Mouse (Mus musculus): ENCODE results near the gene Tsc22d4. TPM values are rescaled to one million over a fixed set of nuclear protein-coding genes. Genes with fewer than 3 reads are reported as not detected.

Gene Tsc22d4
- polyA plus RNA-seq, 1 experiment from 2014 or later = 72.8 TPM

GRCm38 (mm10) chr5:137796606-137797005 is 51.1 kb downstream of the Tsc22d4 start:
- no peak overlapping the region for H3K27ac ChIP-seq
- no peaks in the 10 kb centered on the region for H3K9me3 ChIP-seq (ENCODE audit: control insufficient read depth, low read length)
- DNase-seq (ENCODE audit: low spot score) (no peak), ATAC-seq (ENCODE audit: low FRiP score) (no peak)
- H3K27me3 ChIP-seq (ENCODE audit: control insufficient read depth, insufficient read depth, low read length) = no peaks in the 10 kb centered on the region
- H3K4me2 ChIP-seq (replicated peaks) = no peak overlapping the region
- H3K4me3 ChIP-seq (replicated peaks; ENCODE audit: low read length) = no peak overlapping the region
- H3K9ac ChIP-seq = no peak overlapping the region
- H3K36me3 ChIP-seq (replicated peaks; ENCODE audit: control insufficient read depth, insufficient read depth) = no peaks in the 10 kb centered on the region
- WGBS = 87% methylated on average over 3 of the region's 3 CpGs
- no peaks in the 10 kb centered on the region for H3K4me1 ChIP-seq (replicated peaks; ENCODE audit: control insufficient read depth, insufficient read depth, low read length)

DNA sequence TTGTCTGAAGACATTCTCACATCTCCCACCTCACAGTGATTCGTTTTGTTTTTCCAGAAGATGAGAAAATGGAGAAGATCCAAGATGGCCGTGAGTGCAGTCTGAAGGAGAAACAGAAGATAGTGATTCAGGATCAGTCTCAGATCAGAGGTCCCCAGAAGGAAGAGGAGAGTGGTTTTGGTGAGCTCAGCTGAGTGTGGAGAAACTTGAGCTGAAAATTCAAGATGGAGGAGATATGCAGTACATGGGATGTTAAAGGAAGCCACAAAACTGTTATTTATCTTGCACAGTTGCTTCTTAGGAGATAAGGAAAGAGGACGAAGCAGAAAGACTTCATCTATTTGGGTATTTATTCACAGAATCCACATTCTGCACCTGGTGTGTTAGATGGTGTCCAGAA is 55.4 kb downstream of the Tsc22d4 start:
- H3K27me3 ChIP-seq (ENCODE audit: control insufficient read depth, insufficient read depth, low read length) = no peaks in the 10 kb centered on the region
- H3K4me3 ChIP-seq (replicated peaks; ENCODE audit: low read length) = no peak overlapping the region
- no peaks in the 10 kb centered on the region for H3K4me1 ChIP-seq (replicated peaks; ENCODE audit: control insufficient read depth, insufficient read depth, low read length)
- H3K4me2 ChIP-seq (replicated peaks) = no peak overlapping the region
- no peak for ATAC-seq (ENCODE audit: low FRiP score)
- H3K9me3 ChIP-seq (ENCODE audit: control insufficient read depth, low read length) = no peaks in the 10 kb centered on the region
- H3K9ac ChIP-seq = no peak overlapping the region
- no peak for DNase-seq (ENCODE audit: low spot score)
- H3K27ac ChIP-seq = no peak overlapping the region
- WGBS = 86% methylated on average over 3 of the region's 3 CpGs
- H3K36me3 ChIP-seq (replicated peaks; ENCODE audit: control insufficient read depth, insufficient read depth) = no peaks in the 10 kb centered on the region

- DNase-seq (ENCODE audit: low spot score) (no peak), ATAC-seq (ENCODE audit: low FRiP score) (no peak)
- no peak overlapping the region for H3K9ac ChIP-seq
- H3K4me1 ChIP-seq (replicated peaks; ENCODE audit: control insufficient read depth, insufficient read depth, low read length) = no peaks in the 10 kb centered on the region
- 83% methylated on average over 1 of the region's 1 CpGs for WGBS
- no peaks in the 10 kb centered on the region for H3K27me3 ChIP-seq (ENCODE audit: control insufficient read depth, insufficient read depth, low read length)
- H3K36me3 ChIP-seq (replicated peaks; ENCODE audit: control insufficient read depth, insufficient read depth) = no peaks in the 10 kb centered on the region
- H3K4me2 ChIP-seq (replicated peaks) = no peak overlapping the region
- no peaks in the 10 kb centered on the region for H3K9me3 ChIP-seq (ENCODE audit: control insufficient read depth, low read length)
- H3K27ac ChIP-seq = no peak overlapping the region
- H3K4me3 ChIP-seq (replicated peaks; ENCODE audit: low read length) = no peak overlapping the region
These were observed 60.6 kb downstream of the Tsc22d4 start for GRCm38 (mm10) chr5:137806158-137806557.

DNA sequence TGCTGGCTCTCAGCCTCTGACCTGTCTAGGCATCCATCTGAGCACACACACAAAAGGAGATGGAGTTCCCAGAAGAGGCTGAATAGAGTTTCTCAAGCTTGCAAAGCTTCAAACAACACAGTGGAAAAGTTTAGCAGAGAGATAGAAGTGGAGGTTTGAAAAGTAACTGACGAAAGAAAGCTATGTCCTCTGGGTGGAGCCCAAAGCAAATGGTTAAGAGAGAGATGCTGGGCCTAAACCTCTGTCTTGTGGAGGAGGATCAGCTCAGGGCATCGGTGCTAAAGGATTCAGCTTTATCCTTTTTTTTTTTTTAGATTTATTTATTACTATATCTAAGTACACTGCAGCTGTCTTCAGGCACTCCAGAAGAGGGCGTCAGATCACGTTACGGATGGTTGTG is 62.8 kb downstream of the Tsc22d4 start:
- no peaks in the 10 kb centered on the region for H3K9me3 ChIP-seq (ENCODE audit: control insufficient read depth, low read length)
- DNase-seq (ENCODE audit: low spot score) (no peak), ATAC-seq (ENCODE audit: low FRiP score) (no peak)
- no peak overlapping the region for H3K9ac ChIP-seq
- no peak overlapping the region for H3K4me3 ChIP-seq (replicated peaks; ENCODE audit: low read length)
- H3K4me1 ChIP-seq (replicated peaks; ENCODE audit: control insufficient read depth, insufficient read depth, low read length) = no peaks in the 10 kb centered on the region
- H3K4me2 ChIP-seq (replicated peaks) = no peak overlapping the region
- no peaks in the 10 kb centered on the region for H3K27me3 ChIP-seq (ENCODE audit: control insufficient read depth, insufficient read depth, low read length)
- 83% methylated on average over 5 of the region's 5 CpGs for WGBS
- no peak overlapping the region for H3K27ac ChIP-seq
- no peaks in the 10 kb centered on the region for H3K36me3 ChIP-seq (replicated peaks; ENCODE audit: control insufficient read depth, insufficient read depth)

DNA sequence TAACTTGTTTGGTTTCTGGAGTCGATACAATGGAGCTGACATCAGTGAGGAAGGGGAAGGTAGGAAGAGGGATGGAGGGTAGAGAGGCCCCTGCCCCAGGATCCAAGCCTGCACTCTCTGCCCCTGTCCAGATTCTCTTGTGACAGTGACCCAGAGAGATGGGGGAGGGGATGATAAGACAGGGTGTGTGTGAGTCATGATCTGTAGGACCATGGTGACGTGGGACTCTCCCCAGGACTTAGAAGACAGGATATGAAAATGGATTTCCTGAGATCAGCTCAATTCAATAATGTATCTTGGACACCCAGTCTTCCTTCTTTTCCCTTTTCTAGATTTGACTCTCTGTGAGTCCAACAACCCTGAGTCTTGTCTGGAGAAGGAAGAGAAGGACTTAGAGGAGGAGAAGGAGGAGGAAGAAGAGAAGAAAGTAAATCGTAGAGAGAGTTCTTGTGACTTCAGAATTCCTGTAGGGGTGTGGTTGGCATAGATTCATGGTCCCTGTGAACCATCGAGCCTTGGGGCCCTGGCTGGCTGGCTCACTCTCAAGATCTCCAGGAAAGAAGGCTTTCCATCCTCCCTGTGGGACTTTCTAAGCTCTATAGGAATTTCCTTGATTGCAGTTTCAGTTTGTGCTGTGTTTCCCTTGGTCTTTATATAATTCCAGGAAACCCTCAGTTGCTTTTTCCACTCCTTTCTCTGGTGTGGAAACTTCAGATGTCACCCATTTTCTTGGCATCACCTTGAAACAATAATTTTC is 72.1 kb downstream of the Tsc22d4 start:
- ATAC-seq (ENCODE audit: low FRiP score) = no peak
- H3K4me2 ChIP-seq (replicated peaks) = no peak overlapping the region
- H3K9ac ChIP-seq = no peak overlapping the region

More for the DNA sequence above, 72.1 kb downstream of the Tsc22d4 start:
- no peaks in the 10 kb centered on the region for H3K27me3 ChIP-seq (ENCODE audit: control insufficient read depth, insufficient read depth, low read length)
- no peaks in the 10 kb centered on the region for H3K36me3 ChIP-seq (replicated peaks; ENCODE audit: control insufficient read depth, insufficient read depth)
- no peak for DNase-seq (ENCODE audit: low spot score)
- WGBS = 84% methylated on average over 4 of the region's 4 CpGs
- H3K4me3 ChIP-seq (replicated peaks; ENCODE audit: low read length) = no peak overlapping the region
- H3K4me1 ChIP-seq (replicated peaks; ENCODE audit: control insufficient read depth, insufficient read depth, low read length) = no peaks in the 10 kb centered on the region
- H3K9me3 ChIP-seq (ENCODE audit: control insufficient read depth, low read length) = no peaks in the 10 kb centered on the region
- no peak overlapping the region for H3K27ac ChIP-seq

Other genes starting within 250 kb of the Tsc22d4 start
- gene Pop7, start 243.2 kb upstream of the Tsc22d4 start, polyA plus RNA-seq (2014; fragmentation: Nextera tagmentation; extraction: Ambion mirVana) = 78.4 and 87.3 TPM in 2 replicates
- 14.2 and 16.0 TPM in 2 replicates for gene Gigyf1, start 227.2 kb upstream of the Tsc22d4 start, polyA plus RNA-seq (2014; fragmentation: Nextera tagmentation; extraction: Ambion mirVana)
- not detected in 2 replicates for gene Epo, start 212.5 kb upstream of the Tsc22d4 start, polyA plus RNA-seq (2014; fragmentation: Nextera tagmentation; extraction: Ambion mirVana)
- 593 and 621 TPM in 2 replicates for gene Gnb2, start 212.2 kb upstream of the Tsc22d4 start, polyA plus RNA-seq (2014; fragmentation: Nextera tagmentation; extraction: Ambion mirVana)
- 195 and 204 TPM in 2 replicates for gene Actl6b, start 192.2 kb upstream of the Tsc22d4 start, polyA plus RNA-seq (2014; fragmentation: Nextera tagmentation; extraction: Ambion mirVana)
- 5.3 and 5.6 TPM in 2 replicates for gene Tfr2, start 175.9 kb upstream of the Tsc22d4 start, polyA plus RNA-seq (2014; fragmentation: Nextera tagmentation; extraction: Ambion mirVana)
- 81.7 and 85.4 TPM in 2 replicates for gene Mospd3, start 144.7 kb upstream of the Tsc22d4 start, polyA plus RNA-seq (2014; fragmentation: Nextera tagmentation; extraction: Ambion mirVana)
- 23.9 and 28.5 TPM in 2 replicates for gene Pcolce, start 131.9 kb upstream of the Tsc22d4 start, polyA plus RNA-seq (2014; fragmentation: Nextera tagmentation; extraction: Ambion mirVana)
- gene Fbxo24, start 116.7 kb upstream of the Tsc22d4 start, polyA plus RNA-seq (2014; fragmentation: Nextera tagmentation; extraction: Ambion mirVana) = 0.12 TPM in 1 of 2 replicates, not detected in the other
- 19.0 and 23.4 TPM in 2 replicates for gene Lrch4, start 116.6 kb upstream of the Tsc22d4 start, polyA plus RNA-seq (2014; fragmentation: Nextera tagmentation; extraction: Ambion mirVana)
- 5.3 and 6.5 TPM in 2 replicates for gene Gm20605, start 116.6 kb upstream of the Tsc22d4 start, polyA plus RNA-seq (2014; fragmentation: Nextera tagmentation; extraction: Ambion mirVana)
- 4.9 and 5.8 TPM in 2 replicates for gene Sap25, start 104.4 kb upstream of the Tsc22d4 start, polyA plus RNA-seq (2014; fragmentation: Nextera tagmentation; extraction: Ambion mirVana)
- gene Irs3, start 100.0 kb upstream of the Tsc22d4 start, polyA plus RNA-seq (2014; fragmentation: Nextera tagmentation; extraction: Ambion mirVana) = 0.15 TPM in 1 of 2 replicates, not detected in the other
- gene Agfg2, start 61.0 kb upstream of the Tsc22d4 start, polyA plus RNA-seq (2014; fragmentation: Nextera tagmentation; extraction: Ambion mirVana) = 11.8 and 12.2 TPM in 2 replicates
- gene Nyap1, start 4.1 kb upstream of the Tsc22d4 start, polyA plus RNA-seq (2014; fragmentation: Nextera tagmentation; extraction: Ambion mirVana) = 14.2 and 18.8 TPM in 2 replicates
- 51.1 and 58.7 TPM in 2 replicates for gene Ppp1r35, start 33.1 kb downstream of the Tsc22d4 start, polyA plus RNA-seq (2014; fragmentation: Nextera tagmentation; extraction: Ambion mirVana)
- gene Mepce, start 41.9 kb downstream of the Tsc22d4 start, polyA plus RNA-seq (2014; fragmentation: Nextera tagmentation; extraction: Ambion mirVana) = 11.0 and 11.7 TPM in 2 replicates
- gene Zcwpw1, start 42.1 kb downstream of the Tsc22d4 start, polyA plus RNA-seq (2014; fragmentation: Nextera tagmentation; extraction: Ambion mirVana) = 7.9 and 8.3 TPM in 2 replicates
- gene Pilra, start 90.6 kb downstream of the Tsc22d4 start, polyA plus RNA-seq (2014; fragmentation: Nextera tagmentation; extraction: Ambion mirVana) = 0.40 and 0.62 TPM in 2 replicates
- not detected in 2 replicates for gene Pilrb1, start 112.4 kb downstream of the Tsc22d4 start, polyA plus RNA-seq (2014; fragmentation: Nextera tagmentation; extraction: Ambion mirVana)
- not detected in 2 replicates for gene Pilrb2, start 126.1 kb downstream of the Tsc22d4 start, polyA plus RNA-seq (2014; fragmentation: Nextera tagmentation; extraction: Ambion mirVana)
- not detected in 2 replicates for gene Cyp3a13, start 175.9 kb downstream of the Tsc22d4 start, polyA plus RNA-seq (2014; fragmentation: Nextera tagmentation; extraction: Ambion mirVana)
- 0.80 and 1.2 TPM in 2 replicates for gene Gjc3, start 217.4 kb downstream of the Tsc22d4 start, polyA plus RNA-seq (2014; fragmentation: Nextera tagmentation; extraction: Ambion mirVana)
- gene Azgp1, start 235.8 kb downstream of the Tsc22d4 start, polyA plus RNA-seq (2014; fragmentation: Nextera tagmentation; extraction: Ambion mirVana) = not detected in 2 replicates